Mouse (Mus musculus) liver (tissue): ENCODE data around the gene Rapgef1.
A peak's percentile ranks its signal among the peaks of the same experiment; 100 is the strongest.
"Not testable (repeated sequence)": the region's sequence is repeated elsewhere in the genome, so short reads cannot be mapped to it uniquely, and the experiment has no call there.

ENCODE experiments used
- DNase-seq: peaks from one replicate; pipeline ENCODE4 v3.0.0-alpha.2; 2020; ENCODE audit warnings: mixed read lengths

Rapgef1 gene

DNA sequence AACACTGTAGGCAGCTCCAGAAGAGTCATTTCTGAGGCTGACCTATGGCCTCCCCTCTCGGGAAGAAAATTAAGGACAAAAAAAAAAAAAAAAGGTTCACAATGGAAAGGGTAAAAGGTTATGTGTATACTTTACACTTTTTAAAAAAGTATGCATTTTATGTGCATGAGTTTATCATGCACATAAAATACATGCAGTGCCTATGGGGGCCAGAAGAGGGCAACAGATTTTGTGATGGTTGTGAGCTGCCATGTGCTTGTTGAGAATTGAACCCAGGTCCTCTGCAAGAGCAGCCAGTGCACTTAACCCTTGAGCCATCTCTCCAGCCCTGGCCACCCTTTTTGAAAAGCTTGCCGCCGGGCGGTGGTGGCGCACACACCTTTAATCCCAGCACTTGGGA is 128.3 kb downstream of the Rapgef1 start:
- DNase-seq, result no peak

DNA sequence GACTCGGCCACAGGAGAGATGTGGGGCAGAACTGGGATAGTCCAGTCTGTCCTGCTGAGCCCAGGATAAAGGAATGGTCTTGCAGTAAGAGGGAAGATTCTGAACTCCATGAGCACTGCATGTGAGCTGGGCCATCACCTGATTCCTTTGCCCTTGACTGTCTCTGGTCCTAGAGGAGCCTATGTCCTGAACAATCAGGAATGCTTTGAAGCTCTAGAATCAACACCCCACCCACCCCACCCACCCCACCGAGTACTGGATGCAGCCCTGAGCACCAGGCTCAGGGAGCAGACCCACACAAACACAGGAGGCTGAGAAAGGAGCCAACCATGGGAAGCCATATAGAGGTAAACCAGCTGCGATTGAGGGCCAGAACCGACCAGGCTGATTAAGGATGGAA is 129.0 kb downstream of the Rapgef1 start:
- DNase-seq, result no peak

DNA sequence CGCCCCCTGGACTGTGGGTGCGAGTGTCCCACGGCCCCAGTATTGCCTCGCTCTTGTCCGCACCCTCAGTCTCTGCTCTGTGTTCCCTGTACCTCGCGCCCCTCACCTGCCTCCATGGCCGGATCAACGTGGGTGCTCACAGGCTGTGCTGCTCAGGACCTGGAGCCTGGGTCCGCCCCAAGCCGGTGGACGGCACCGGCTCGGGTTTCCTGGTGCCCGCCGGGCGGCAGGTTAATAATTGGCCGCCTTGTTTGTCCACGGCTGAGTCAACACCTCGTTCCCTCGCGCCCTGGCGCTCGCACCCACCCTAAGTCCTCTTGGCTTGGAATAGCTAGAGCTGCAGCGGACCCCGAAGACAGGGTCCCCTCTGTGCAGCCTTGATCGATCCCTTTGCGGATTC is 132.0 kb downstream of the Rapgef1 start, which contains the start of gene Gm13420:
Gm13420 (minus strand) TSS at position 189 of the 400 bp plus-strand sequence.
- peak; percentile 39 for DNase-seq

DNA sequence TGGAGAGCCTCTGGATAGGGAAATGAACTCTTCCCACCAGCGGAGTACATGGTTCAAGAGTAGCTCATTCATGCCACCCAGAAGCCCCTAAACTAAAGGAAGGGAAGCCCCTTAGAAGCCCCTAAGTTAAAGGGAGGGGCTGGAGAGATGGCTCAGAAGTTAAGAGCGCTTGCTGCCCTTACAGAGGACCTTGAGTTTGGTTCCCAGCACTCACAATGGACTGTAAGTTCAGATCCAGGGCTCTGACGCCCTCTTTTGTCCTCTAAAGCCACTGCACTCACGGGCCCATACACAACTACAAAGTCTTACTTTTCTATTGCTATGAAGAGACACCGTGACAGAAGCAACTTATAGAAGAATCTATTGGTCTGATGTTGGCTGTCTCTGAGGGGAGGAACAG is 132.9 kb downstream of the Rapgef1 start:
- DNase-seq, result no peak

DNA sequence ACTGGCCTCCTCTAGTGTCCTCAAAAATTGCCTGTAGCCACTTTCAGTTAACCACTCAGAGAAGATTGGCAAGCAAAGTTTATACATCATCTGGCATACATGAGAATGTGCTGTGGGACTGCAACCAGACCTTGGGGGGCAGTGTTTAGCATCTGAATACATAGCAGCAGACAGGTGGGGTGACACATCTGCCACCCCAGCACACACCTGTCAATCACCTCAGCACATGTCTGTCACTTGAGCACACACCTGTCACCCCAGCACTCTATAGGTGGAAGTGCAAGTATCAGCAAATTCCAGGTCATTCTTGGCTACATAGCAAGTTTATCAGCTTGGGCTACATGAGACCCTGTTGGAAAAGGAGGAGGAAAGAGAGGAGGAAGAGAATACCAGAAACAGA is 136.2 kb downstream of the Rapgef1 start:
- DNase-seq, result no peak

DNA sequence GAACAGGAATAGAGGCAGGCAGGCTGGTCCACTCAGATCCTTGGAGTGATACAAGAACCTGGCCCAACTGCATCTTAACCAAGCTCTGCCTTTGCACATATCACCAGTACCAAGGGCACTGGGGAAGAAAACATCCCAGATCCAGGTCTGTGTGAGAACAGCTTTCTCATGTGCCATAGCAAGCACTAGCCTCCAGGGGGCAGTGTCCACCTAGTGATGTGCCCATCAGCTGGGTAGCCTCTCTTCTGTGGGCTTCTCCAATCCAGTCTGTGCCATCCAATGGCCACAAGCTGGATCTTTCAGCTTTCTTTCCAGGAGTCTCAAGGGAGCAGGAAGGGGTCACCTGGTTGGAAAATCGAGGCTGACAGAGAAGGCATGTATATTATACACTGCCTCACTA is 145.3 kb downstream of the Rapgef1 start:
- DNase-seq, result peak; percentile 77

DNA sequence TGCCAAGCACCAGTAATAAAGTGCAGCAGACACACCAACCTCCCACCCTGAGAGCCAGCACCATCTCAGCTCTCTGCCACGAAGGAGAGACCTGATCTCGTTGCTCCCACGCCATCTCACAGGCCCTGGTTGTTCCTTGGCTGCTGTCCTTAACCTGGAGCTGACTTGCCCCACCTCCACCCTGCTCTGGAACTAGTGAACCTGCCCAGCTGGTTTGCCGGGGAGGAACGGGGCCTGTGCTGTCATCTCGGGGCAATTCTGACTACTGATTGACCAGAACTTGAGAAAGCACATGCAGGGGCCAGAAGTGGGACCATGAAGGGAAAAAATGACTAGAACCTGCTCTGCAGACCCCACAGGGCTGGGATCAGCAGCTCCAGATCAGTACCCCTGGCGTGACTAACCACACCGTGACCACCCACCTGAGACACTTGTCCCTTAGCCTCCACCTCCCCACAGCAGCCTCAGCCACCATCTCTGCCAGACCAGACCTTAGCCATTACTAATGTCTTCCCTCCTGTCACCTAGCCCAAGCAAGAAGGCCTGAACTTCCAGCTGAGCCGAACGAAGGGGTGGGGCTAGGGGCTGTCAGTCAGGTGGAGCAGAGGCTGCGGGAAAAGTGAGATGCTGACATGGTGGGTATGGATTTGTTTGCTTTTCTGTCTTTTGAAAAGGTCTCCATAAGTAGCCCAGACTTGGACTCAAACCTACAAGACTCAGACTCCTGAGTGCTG is 148.6 kb downstream of the Rapgef1 start:
- DNase-seq, result no peak

DNA sequence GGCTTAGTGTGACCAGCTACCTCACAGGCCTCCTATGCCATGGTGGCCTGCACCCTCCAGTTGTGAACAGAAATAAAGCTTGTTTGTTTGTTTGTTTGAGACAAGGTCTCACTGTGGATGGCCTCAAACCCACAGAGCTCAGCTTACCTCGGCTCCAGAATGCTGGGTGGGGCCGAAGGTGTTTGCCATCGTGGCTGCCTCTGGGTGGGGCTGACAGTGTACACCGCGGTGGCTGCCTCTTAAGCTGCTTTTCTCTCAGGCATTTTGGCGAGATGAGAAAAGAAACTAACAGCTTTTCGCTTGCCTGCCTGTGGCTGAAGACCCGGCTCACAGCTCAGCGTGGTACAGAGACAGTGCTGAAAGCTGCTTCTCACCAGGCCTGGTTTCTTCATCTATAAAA is 149.4 kb downstream of the Rapgef1 start:
- DNase-seq, result no peak

DNA sequence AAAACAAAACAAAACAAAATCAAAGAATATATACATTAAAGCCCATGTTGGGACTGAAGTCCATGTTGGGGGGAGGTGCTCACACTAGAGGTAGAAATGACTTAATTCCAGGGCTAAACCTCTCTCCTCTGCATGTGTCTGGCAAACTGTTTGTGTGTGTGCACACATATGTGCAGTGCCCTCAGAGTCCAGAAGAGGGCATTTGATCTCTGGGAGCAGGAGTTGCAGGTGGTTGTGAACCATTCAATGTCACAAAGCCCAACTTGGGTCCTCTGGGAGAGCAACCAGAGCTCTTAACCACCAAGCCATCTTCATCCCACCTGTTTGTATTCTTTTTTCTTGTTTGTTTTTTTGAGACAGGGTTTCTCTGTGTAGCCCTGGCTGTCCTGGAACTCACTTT is 150.6 kb downstream of the Rapgef1 start:
- no peak for DNase-seq

DNA sequence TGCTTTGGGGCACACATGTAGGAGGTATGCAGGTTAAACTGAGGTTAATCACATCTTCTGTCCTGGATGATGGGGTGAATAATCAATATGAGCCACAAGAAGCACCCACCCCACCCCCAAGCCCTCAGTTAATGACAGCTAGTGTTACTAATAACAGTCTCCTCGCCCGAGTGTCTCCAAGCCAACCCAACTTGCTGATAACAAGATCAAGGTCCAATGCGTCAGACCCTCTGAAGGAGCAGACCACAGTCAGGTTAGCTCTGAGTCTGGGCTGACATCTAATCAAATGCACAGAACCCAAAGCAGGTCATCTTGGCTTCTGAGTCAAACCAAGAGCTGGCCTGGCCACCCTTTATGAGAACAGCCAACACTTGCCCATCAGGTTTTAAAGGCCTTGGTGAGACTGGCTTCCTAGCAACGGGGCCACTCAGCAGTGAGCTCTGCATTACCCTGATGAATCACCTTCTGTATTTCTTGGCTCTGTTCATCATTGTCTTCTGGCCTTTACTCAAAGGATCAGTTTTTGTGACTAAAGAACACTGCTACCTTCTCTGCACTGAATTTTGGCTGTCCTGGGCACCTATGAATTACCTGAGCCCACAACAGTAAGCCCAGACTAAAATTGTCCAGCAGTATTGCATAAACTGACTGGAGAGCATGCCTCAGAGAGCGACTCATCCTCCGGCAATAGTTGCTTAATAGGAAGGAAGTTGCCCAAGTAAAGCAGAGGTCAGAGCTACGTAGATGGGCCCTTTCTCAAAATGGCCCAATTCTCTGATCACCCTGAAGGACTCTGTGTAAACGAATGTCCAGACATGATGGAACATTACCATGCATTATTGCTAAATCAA is 152.3 kb downstream of the Rapgef1 start:
- DNase-seq, result no peak

DNA sequence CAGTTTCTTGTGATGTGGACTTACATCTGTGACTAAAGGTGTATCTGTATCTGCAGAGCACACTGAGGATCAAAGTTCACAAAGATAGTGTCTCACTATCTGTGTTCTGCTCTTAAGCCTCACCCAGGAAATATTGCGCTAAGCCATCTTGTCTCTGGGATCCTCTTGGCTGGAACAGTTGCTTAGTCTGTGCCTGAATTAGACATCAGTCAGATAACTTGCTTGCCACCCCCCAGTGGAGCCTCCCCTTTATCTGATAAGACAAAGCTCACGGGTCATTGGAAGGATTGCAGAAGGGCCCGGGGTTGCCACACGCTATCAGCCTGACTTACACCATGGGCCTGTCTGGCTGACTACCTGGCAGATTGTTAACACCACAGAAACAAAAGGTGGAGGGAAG is 153.8 kb downstream of the Rapgef1 start:
- DNase-seq, result peak; percentile 18

DNA sequence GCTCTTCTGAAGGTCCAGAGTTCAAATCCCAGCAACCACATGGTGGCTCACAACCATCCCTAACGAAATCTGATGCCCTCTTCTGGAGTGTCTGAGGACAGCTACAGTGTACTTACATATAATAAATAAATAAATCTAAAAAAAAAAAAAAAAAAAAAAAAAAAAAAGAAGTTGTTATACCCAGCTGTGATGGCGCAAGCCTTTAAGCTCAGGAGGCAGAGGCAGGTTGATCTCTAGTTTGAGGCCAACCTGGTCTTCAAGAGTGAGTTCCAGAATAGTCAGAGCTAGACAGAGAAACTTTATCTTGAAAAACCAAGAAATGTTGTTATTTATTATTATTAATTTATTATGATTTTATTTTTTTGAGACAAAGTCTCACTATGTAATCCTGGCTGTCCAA is 161.7 kb downstream of the Rapgef1 start:
- not testable (repeated sequence) for DNase-seq

DNA sequence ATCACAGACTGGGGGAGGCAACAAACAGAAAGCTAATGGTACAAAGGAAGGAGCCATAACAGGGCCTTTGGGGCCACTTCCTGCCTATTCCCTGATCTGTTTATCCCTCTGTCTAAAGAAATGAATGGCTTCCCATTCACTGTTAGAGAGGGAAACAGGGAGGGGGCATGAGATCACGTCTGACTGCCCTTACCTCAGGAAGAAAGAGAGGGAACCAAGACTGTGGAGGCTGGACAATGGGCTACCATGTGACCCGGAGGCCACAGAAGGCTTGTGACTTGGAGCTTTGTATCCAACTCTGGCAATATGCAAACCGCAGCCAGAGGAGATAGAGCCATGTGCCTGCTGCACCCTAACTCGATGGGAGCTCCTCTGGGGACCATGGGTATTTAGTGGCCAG is 164.8 kb downstream of the Rapgef1 start:
- DNase-seq, result no peak

DNA sequence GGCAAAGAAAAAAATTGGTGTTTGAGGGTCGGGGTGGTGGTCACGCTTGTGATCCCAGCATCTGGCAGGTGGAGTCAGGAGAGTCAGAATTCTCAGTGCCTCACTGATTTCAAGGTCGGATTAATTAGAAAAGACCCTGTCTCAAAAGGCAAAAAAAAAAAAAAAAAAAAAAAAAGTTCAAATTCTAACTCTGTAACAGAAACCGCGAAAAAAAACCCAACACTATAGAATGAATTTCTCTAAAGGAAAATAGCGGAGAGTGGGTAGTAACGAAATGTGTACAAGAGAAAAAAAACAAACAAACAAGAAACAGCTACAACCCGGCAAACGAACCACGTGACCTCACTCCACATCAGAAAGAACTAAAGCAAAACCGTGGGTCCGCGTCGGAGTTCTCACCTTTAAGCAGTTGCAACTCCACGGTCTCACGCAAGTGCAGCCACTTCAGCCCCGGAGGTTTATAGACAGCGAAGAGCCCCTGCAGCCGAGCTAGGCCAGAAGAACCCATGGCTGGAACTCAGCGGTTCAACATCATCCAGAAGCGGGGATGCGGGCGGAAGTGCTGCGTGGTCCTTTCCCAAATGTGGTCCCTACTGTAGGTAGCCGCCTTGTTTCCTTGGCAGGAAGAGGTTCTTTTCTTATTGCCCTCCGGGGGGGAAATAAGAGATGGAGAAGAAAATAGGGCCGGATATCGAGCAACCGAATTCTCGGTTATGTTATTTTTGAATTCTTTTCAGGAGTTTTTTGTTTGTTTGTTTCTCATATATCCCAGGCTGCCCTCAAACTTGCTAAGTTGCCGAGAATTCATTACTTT is 167.8 kb downstream of the Rapgef1 start, which contains the start of gene Coq4:
Coq4 (plus strand) TSS at position 390 of the 814 bp plus-strand sequence.
- peak; percentile 84 for DNase-seq

DNA sequence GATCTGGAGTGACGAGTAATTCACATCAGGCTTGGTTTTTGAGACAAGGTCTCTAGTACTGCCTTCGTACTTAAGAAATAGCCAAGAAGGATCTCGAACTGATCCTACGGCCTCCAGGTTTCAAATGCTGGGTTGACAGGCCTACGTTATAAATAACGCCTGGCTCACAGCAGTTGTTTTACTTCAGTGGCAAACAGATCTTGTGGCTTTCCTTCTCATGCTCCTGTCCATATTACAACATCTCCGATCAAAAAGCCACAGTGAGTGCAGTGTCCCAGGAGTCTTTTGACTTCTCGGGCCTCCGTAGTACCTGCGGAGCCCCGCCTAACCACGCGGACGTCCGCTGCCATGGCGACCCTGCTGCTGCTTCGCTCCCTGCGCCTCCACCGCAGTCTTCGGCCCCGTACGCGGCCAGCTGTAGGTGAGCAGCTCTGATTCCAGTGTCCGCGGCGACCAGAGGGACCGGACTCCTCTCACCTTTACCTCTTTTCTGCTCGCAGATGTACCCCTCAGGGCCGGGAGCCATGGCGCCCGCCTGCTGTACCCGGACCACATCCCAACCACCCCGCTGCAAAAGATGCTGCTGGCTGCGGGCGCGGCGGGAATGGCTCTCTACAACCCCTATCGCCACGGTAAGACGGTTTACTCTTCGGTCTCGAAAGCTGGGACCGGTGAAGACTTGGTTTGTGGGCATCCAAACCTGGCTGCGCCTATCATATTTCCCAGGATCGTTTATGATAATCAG is 168.6 kb downstream of the Rapgef1 start, which contains the start of gene Trub2:
Trub2 (minus strand) TSS at position 566 of the 745 bp plus-strand sequence.
- DNase-seq, result peak; percentile 87
